Mouse (Mus musculus) brown adipose tissue, adult 24 weeks (tissue): Measurements from ENCODE around the gene Txnip. TPM values are rescaled to one million over a fixed set of nuclear protein-coding genes. Genes with fewer than 3 reads are reported as not detected.

Experiments
- H3K27ac ChIP-seq: fragments of 200-500 bp; replicated peaks from 2 replicates; pipeline ENCODE4 v1.5.1; 2012; ENCODE audit warnings: low read depth, mild to moderate bottlenecking, low read length
- H3K4me1 ChIP-seq: fragments of 200-500 bp; 2 replicates; pipeline ENCODE4 v1.6.1; 2012; ENCODE audit warnings: low read length, mixed read lengths; ENCODE audit not compliant: control insufficient read depth, insufficient read depth, insufficient read length
- H3K4me3 ChIP-seq: fragments of 200-500 bp; 2 replicates; pipeline ENCODE4 v1.5.1; 2012; ENCODE audit warnings: low read depth, mild to moderate bottlenecking, low read length, moderate library complexity; ENCODE audit not compliant: insufficient read depth
- polyA plus RNA-seq: library from polyadenylated mRNA; stranded (reverse); fragments of >200 nt; gene quantifications from 2 replicates; pipeline ENCODE4 v1.2.4, GENCODE M21; 2012; ENCODE audit not compliant: missing spikeins, insufficient read depth, insufficient read length

Txnip gene
- polyA plus RNA-seq, 1 experiment, result 1,303 TPM

DNA sequence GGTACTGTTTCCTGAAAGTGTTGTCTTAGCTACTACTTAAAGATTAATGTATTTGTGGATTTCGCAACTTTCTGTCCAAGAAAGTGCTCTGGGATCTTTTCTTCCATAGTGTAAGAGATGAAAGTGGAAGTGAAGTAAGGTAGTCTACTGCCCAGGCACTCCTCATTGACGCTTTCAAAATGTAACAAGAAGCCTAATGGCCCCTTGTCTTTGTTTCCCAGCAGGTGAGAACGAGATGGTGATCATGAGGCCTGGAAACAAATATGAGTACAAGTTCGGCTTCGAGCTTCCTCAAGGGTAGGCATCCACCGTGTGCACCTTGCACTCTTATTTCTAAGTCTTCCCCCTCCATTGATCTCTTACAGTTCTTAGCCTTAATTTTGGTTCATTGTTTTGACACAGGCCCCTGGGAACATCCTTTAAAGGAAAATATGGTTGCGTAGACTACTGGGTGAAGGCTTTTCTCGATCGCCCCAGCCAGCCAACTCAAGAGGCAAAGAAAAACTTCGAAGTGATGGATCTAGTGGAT is 975 bp downstream of the Txnip start:
- H3K4me1 ChIP-seq, result peaks cover 16% of the 10 kb centered on the region
- H3K4me3 ChIP-seq, result peak overlapping the region; percentile 69
- H3K27ac ChIP-seq, result peak overlapping the region; percentile 99

DNA sequence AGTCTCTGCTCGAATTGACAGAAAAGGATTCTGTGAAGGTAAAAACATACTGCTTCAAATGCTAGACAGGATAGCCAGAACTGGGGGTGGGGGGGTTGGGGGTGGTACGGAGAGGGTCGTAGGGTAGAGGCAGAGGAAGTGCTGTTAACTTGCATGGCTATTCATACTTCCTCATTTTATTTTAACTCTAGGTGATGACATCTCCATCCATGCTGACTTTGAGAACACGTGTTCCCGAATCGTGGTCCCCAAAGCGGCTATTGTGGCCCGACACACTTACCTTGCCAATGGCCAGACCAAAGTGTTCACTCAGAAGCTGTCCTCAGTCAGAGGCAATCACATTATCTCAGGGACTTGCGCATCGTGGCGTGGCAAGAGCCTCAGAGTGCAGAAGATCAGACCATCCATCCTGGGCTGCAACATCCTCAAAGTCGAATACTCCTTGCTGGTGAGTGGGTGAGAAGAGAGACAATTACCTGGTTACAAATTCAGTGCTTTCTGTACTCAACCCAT is 1.7 kb downstream of the Txnip start:
- peaks cover 15% of the 10 kb centered on the region for H3K4me1 ChIP-seq
- H3K27ac ChIP-seq, result peak overlapping the region; percentile 99
- peak overlapping the region; percentile 69 for H3K4me3 ChIP-seq

DNA sequence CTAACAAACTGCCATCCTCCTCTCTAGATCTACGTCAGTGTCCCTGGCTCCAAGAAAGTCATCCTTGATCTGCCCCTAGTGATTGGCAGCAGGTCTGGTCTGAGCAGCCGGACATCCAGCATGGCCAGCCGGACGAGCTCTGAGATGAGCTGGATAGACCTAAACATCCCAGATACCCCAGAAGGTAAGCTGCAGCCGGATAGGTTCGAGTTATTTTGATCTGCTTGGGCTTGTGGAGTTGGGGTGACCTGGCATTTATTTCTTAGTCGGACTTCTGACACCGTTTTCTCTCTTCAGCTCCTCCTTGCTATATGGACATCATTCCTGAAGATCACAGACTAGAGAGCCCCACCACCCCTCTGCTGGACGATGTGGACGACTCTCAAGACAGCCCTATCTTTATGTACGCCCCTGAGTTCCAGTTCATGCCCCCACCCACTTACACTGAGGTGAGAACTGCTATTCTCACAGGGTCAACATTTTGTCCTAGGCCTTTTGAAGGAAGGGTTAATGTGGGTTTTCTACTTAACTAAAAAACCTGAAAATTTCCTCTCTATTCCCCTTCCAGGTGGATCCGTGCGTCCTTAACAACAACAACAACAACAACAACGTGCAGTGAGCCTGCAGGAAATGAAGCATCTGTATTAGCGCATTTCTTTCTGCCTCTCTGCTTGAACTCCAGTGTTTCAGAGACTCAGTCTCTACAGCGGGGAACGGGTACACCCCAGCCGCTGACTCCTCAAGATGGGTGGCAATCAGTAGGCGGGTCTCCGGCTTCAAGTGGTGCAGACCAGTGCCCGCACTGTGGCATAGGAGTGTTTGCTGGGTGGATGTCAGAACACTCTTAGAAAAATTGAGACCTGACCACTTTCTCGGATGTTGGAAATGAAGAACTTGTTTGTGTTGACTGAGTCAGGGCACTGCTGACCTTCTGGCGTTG is 2.4 kb downstream of the Txnip start:
- Histone ChIP-seq H3K4me3 (peak overlapping the region; percentile 69), H3K27ac (peak overlapping the region; percentile 99), H3K4me1 (peaks cover 17% of the 10 kb centered on the region)

DNA sequence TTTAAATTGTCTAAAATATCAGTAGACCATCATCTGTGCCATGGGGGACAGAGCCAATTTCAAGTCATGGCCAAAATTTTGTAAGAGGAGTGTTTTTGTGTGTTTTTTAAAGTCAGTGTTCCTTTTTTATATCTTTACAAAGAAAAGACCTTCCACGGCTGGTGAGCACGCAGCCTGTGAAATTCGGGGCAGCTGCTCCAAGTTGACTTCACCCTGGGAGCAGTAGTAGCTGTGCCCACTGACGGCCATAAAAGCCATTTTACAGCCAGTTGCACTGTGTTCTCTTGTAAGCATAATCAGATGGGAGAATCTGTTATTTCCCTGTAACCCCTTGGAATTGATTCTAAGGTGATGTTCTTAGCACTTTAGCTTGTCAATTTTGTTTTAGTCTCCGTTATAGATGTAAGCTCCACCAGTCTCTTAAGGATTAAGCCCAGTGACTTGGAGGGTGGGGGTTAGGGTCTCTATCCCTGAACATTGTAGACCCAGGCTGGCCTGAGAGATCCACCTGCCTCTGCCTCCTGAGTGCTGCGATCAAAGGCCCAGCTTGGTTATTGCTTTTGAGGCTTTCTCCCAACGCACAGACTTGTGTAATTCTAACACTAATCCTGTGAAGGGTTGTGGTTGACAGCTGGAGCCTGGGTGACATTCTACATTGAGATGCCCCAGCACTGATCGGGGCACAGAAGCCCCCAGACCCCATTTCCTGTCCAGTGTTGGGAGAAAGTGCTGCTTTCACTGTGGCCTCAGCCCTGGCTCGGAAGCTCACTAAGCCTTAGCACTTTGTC is 3.3 kb downstream of the Txnip start:
- H3K27ac ChIP-seq, result peak overlapping the region; percentile 99

DNA sequence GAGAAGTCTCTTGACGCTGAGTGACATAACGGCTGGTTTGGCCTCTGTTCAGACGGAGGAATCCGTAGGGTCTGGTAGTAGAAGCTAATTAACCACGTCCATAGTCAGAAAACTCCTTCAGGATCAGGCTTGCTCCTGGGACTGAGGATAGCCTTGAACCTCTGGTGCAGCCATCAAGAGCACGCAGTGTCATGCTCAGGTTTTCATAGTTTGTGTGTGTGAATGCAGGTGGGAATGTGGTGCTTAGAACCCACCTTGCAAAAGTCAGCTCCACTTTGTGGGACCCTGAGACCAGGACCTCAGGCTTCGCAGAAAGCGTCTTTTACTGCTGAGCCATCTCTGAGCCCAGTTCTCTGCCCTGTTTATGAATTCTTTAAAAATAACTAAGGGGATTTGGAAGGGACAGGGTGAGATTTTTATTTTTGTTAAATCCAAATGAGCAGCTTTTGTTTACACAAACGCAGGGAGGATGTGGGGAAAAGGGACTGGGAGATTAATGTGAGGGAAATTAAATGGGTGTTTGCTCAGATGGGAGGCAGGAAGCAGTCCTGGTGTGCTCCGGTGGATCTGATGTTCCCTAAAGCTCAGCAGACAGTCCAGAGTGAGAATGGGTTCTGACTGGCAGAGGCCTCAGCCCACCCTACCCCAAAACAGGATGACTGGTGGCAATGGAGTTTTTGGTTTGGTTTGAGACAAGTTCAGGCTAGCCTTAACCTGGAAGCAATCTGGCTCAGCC is 4.4 kb downstream of the Txnip start:
- Histone ChIP-seq H3K4me1 (peaks cover 27% of the 10 kb centered on the region; the same call in 1 of the 2 replicates), H3K27ac (peak overlapping the region; percentile 99), H3K4me3 (peak overlapping the region; percentile 69)

More for the DNA sequence above, 3.3 kb downstream of the Txnip start:
- H3K4me1 ChIP-seq, result peaks cover 19% of the 10 kb centered on the region; the same call in 1 of the 2 replicates
- H3K4me3 ChIP-seq, result peak overlapping the region; percentile 69

DNA sequence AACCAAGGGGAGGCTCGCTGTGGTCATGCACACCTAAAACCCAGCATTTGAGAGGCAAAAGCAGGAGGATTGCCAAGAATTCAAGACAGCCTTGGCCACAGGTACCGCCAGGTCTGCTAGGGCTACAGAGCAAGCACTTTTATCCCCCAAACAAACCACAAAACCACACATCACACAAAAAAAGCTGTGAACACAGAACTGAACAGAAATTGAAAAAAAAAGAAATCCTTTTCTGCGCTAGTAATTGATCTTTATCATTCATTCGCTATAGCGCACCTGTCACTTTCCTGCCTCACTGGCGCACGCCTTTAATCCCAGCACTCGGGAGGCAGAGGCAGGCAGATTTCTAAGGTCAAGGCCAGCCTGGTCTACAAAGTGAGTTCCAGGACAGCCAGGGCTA is 5.5 kb downstream of the Txnip start:
- H3K27ac ChIP-seq, result peak overlapping the region; percentile 99
- peaks cover 34% of the 10 kb centered on the region; the same call in 1 of the 2 replicates for H3K4me1 ChIP-seq
- H3K4me3 ChIP-seq, result peak overlapping the region; percentile 37

DNA sequence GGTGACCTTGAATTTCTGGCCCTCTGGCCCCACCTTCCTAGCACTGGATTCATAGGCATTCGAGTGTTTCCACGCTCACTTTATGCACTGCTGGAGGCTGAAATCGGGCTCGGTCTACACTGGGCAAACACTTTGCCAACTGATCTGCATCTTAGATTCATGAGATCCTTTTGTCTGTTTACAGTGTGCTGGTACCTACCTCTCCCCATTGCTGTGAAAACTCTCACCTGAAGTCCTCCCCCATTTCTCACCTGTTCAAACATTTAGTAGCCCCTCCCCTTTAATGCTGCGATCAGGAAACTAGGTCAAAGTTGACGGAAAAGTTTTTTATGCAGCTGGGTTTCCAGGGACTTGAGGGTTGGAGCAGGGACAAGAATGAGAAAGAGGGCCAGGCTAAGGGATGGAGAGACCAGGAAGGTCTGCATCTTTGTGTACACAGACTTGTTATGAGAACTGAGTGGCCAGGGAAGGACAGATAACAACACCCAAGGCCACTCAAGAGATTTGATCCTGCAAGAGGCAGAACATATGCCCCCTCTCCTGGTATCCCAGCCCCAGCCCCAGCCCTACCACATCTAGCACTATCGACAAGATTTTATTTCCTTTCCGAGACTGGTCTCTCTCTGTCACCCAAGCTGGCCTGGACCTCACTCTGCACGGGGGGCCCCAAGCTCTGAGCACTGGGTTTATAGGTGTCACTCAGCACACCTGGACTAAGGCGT is 6.3 kb downstream of the Txnip start:
- peaks cover 34% of the 10 kb centered on the region; the same call in 1 of the 2 replicates for H3K4me1 ChIP-seq
- H3K27ac ChIP-seq, result peak overlapping the region; percentile 99
- peak overlapping the region; percentile 17; the same call in 1 of the 2 replicates for H3K4me3 ChIP-seq

DNA sequence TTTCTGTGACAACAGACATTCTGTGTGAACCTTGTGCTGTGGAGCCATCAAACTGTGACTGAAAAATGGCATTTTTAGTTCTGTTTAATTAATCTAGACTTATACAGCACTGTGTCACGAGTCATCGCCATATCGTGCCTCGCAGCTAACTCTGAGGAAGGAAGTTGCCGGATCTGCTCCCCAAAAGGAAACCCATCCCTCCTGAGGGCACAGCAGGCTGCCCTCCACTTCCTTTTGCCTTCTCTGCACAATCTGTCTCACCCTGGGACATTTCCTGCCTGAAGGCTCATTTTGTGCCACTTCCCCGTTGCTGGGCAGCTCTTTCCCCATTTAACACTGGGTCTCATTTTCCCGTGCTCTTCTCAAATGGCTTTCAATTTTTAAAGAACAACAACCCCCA is 6.9 kb downstream of the Txnip start:
- H3K4me1 ChIP-seq, result peaks cover 40% of the 10 kb centered on the region
- peak overlapping the region; percentile 15; the same call in 1 of the 2 replicates for H3K4me3 ChIP-seq
- H3K27ac ChIP-seq, result peak overlapping the region; percentile 99

DNA sequence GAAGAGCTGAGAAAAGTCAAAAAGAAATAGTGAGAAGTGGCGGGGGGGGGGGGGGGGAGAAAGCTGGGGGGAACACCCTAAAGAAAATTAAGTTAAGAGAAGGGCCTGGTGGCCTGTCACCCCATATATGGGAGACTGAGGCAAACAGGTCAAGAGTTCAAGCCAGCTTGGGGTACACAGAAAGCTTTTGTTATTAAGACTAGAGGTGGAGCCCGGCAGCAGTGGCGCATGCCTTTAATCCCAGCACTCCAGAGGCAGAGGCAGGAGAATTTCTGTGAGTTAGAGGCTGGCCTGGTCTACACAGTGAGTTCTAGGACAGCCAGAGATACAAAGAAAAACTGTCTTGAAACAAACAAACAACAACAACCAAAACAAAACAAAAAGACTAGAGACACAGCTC is 7.3 kb downstream of the Txnip start:
- Histone ChIP-seq H3K27ac (peak overlapping the region; percentile 99), H3K4me1 (peaks cover 44% of the 10 kb centered on the region)

DNA sequence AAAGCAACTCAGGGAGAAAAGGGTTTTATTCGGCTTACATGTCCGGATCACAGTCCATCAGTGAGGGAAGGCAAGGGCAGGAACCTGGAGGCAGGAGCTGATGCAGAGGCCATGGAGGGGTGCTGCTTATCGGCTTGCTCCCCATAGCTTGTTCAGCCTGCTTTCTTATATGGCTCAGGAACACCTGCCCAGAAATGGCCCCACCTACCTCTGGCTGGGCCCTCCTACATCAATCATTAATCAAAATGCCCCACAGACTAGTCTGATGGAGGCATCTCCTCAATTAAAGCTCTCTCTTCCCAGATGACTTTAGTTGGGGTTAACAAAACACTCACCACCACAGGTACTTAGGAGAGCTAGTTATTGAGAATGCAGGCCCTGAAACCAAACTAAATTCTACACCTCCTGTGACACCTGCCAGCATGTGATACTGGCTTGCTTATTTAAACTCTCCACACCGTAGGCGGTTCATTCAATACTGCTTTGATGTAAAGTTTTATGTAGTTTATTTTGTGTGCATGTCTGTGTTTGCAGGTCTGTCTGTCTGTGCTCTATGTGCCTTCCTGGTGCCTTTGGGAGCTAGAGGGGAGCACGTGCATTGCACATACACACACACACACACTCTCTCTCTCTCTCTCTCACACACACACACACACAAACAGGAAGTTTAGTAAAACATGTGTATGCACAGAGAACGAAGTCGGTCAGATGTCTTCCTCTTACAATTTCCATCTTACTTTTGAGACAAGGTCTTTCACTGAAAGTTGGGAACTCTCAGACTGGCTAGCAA is 9.1 kb downstream of the Txnip start:
- H3K27ac ChIP-seq, result peak overlapping the region; percentile 99
- peaks cover 57% of the 10 kb centered on the region for H3K4me1 ChIP-seq
- H3K4me3 ChIP-seq, result no peak overlapping the region

More for the DNA sequence above, 7.3 kb downstream of the Txnip start:
- no peak overlapping the region for H3K4me3 ChIP-seq

DNA sequence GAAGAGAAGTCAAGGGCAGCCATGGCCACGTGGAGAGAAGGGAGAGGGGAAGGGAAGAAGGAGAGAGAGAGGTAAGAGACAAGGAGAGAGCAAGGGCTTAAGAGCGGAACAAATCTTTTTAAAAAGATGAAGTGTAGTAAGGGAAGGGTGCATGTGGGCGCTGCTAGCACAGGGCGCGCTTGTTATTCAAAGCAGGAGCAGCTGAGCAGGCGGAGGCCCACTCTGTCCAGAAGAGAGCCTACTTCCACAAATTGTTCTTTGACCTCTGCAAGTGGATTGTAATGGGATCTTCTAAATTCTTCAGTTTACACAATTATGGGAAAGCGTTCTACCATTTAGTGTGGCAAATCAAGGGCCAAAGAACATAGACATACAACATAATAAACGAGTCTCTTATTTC is 10.8 kb downstream of the Txnip start:
- no peak overlapping the region for H3K4me3 ChIP-seq
- peak overlapping the region; percentile 99 for H3K27ac ChIP-seq
- H3K4me1 ChIP-seq, result peaks cover 62% of the 10 kb centered on the region

DNA sequence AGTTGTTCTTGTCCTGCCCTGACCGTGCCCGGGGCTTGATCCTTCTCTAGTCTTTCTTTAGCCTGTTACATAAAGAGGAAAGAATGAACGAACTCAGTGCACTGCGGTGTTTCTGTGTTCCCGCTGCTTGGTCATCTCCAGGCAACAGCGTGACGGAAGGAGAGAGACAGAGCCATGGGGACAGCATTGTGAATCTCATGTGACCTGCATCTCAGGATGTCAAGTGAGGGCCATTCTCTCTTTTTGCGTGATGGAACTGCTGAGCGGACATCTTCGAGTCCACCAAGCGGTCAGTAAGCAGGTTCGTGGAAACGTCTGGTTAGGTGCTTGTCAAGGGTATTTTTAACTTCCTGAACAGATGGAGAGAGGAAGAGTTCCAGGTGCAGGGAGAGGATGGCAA is 11.7 kb downstream of the Txnip start:
- peaks cover 60% of the 10 kb centered on the region for H3K4me1 ChIP-seq
- no peak overlapping the region for H3K4me3 ChIP-seq
- peak overlapping the region; percentile 97 for H3K27ac ChIP-seq

DNA sequence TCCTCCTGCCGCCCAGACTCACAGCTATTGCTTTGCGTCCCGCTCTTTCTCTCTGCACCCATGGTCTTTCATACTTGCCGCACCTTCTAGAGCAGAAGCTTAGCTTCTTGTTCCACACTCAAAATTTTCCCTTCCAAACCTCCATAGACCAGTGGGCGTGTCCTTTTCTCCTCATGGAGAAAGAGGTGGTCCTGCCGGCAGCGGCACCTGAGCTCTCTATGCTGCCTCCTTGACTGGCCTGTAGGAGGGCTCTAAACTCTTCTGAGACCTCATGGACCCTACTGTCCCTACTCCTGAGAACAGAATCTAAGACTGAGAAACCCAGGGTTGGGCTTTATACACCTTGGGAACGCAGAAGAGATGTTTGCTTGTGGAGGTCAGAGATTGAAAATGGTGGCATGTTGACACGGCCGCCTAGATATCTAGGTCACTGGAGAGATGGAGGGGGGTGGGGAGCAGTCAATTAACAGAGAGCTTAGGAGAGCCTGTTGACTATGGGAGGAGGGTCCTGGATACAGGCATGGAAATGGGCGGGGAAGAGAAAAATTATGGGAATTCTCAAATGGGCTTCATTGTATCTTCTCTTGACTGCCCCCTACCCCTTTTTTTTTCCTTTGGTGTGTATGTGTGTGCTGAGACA is 12.3 kb downstream of the Txnip start:
- Histone ChIP-seq H3K4me3 (no peak overlapping the region), H3K27ac (peak overlapping the region; percentile 97)

More for the DNA sequence above, 12.3 kb downstream of the Txnip start:
- peaks cover 60% of the 10 kb centered on the region for H3K4me1 ChIP-seq
